Mouse (Mus musculus): Measurements from ENCODE around the gene Card11.

DNA sequence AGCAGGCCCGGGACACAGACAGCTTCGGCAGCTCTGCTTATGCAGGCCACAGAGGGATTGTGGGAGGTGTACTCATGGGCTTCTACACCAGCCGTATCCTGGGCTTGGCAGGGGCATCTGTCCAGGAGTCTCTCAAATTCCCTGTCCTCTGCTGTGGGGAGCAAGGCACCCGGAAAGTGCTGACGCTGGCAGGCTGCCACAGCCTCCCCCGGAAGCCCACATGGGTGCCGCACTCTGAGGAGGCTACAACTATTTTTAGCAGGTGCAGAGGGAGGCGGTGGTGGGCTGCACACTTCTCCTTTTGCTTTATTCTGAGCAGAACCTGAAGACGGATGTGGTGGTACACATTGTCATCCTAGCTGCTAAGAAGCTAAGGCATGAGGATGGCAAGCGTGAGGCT is 52.4 kb downstream of the Card11 start:
- TF ChIP-seq CTCF (IDR thresholded peaks at IDR 0.05; ENCODE audit: low read depth) = no peak
- no peak for TF ChIP-seq EP300 (IDR thresholded peaks at IDR 0.05; ENCODE audit: low read depth)
